Mouse (Mus musculus): ENCODE measurements around the gene Sgcd.

DNA sequence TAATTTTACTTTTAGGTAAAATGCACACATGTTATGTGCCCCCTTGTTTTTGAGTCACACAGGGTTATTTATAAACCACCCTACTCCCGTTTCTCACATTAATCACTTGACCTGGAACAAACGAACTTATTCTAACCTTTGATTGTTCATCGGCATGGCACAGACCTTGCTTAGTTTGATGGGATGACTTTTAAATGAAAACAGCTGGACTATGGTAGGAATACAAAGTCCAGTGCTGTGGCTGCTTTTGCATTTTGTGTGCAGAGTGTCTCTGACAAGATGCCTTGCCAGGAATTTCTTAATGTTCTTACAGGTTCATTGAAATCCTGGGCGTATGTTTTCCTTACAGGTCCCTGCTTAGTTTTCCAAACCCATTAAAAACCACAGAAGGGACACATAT, 1049.5 kb downstream of the Sgcd start:
- TF ChIP-seq CTCF (IDR thresholded peaks at IDR 0.05) (no peak), EP300 (IDR thresholded peaks at IDR 0.05) (no peak)

All from lung, postnatal 0 days (tissue).